8 mouse cellular contexts compared by ENCODE assay signal in genomic region chr11:20859858-20860257, GRCm38 (mm10). TPM values are rescaled to one million over a fixed set of nuclear protein-coding genes. Genes with fewer than 3 reads are reported as not detected.
A peak's percentile ranks its signal among the peaks of the same experiment; 100 is the strongest.
DNase-seq lines count a peak whose midpoint lies in the region; ATAC-seq lines count a peak whose summit lies in the region.

No protein-coding gene starts in this region.

- no peak overlapping the region for H3K9ac ChIP-seq in heart, embryonic 14.5 days (ENCODE audit: low read length)

- H3K27ac ChIP-seq in heart, embryonic 14.5 days (replicated peaks in 1 of 2; ENCODE audit: control insufficient read depth in 1 of 2, insufficient read depth in 1 of 2, low read depth in 2 of 2, low read length in 2 of 2): peak overlapping the region in 1 of 2 experiments; percentile 92; a peak in 2 of 4 replicates
- peak overlapping the region; percentile 70 for H3K27ac ChIP-seq in brown adipose tissue, adult 24 weeks (replicated peaks; ENCODE audit: low read depth, low read length)

- H3K9me3 ChIP-seq in heart, embryonic 14.5 days (ENCODE audit: control insufficient read depth, low read length): no peaks in the 10 kb centered on the region

- 0 out of 4 replicates have a peak overlapping the region, but pooled peaks of 1 of the 2 experiments have one; percentile 15 for H3K4me3 ChIP-seq in heart, embryonic 14.5 days (ENCODE audit: control insufficient read depth in 1 of 2, insufficient read depth in 1 of 2, low read depth in 1 of 2, low read length in 2 of 2)
- peak overlapping the region; percentile 47 for H3K4me3 ChIP-seq in brown adipose tissue, adult 24 weeks (ENCODE audit: insufficient read depth, low read depth, low read length)

- peaks cover 17 to 31% of the 10 kb centered on the region in 2 experiments for H3K4me1 ChIP-seq in heart, embryonic 14.5 days (ENCODE audit: control insufficient read depth in 2 of 2, insufficient read depth in 2 of 2, low read length in 2 of 2)
- peaks cover 13% of the 10 kb centered on the region for H3K4me1 ChIP-seq in brown adipose tissue, adult 24 weeks (ENCODE audit: control insufficient read depth, insufficient read depth, insufficient read length, low read length)

- no peak for ATAC-seq in heart, embryonic 14.5 days (ENCODE audit: insufficient number of reproducible peaks, insufficient read depth, low FRiP score, low read depth)

- H3K27me3 ChIP-seq in heart, embryonic 14.5 days (ENCODE audit: control insufficient read depth, insufficient read depth, low read length): no peaks in the 10 kb centered on the region

- 69% methylated on average over 6 of the region's 6 CpGs for WGBS in heart, embryonic 14.5 days

- H3K4me2 ChIP-seq in heart, embryonic 14.5 days (ENCODE audit: low read length): peak overlapping the region; percentile 54

- H3K36me3 ChIP-seq in heart, embryonic 14.5 days (ENCODE audit: control insufficient read depth, insufficient read depth, low read length): no peaks in the 10 kb centered on the region

- no peak for DNase-seq in heart, adult 8-10 months (ENCODE audit: low spot score)
- DNase-seq in kidney, adult 18-20 months: peak; percentile 46
- DNase-seq in lung, postnatal 36 days: peak; percentile 45
- no peak for DNase-seq in gastrocnemius, adult 8-10 months (ENCODE audit: low spot score in 2 of 2)
- DNase-seq in thymus, postnatal 4 days: no peak
- DNase-seq in ovary, postnatal 36 days (ENCODE audit: low spot score): no peak

RNA-seq across cellular contexts. Expression of gene Lgalsl, which starts 29.0 kb away (rescaled TPM):
- 37.4 and 37.5 TPM in 2 replicates for polyA plus RNA-seq in heart, embryonic 14.5 days (2014; fragmentation: Nextera tagmentation; extraction: Ambion mirVana)
- 10 to 100 TPM; 25.3 to 32.2 (median 29.7) TPM for total RNA-seq in heart, adult 8-10 months (2022)
- 13.3 and 13.9 TPM in 2 replicates for polyA plus RNA-seq in brown adipose tissue, adult 24 weeks (2012; ENCODE audit: insufficient read depth, insufficient read length, missing spikeins)
- total RNA-seq in gastrocnemius, adult 8-10 months (2022): 10 to 100 TPM; 68.0 to 76.2 (median 72.6) TPM

Comparison
In these comparisons a context has a peak if more than half of its experiments do, and no peak if none do; other contexts are left out.
1. DNase-seq: peak in kidney, adult 18-20 months (single experiment) and lung, postnatal 36 days (single experiment); none in heart, adult 8-10 months (single experiment), gastrocnemius, adult 8-10 months (0 of 2), thymus, postnatal 4 days (single experiment) and ovary, postnatal 36 days (single experiment).